In the genomic region with DNA sequence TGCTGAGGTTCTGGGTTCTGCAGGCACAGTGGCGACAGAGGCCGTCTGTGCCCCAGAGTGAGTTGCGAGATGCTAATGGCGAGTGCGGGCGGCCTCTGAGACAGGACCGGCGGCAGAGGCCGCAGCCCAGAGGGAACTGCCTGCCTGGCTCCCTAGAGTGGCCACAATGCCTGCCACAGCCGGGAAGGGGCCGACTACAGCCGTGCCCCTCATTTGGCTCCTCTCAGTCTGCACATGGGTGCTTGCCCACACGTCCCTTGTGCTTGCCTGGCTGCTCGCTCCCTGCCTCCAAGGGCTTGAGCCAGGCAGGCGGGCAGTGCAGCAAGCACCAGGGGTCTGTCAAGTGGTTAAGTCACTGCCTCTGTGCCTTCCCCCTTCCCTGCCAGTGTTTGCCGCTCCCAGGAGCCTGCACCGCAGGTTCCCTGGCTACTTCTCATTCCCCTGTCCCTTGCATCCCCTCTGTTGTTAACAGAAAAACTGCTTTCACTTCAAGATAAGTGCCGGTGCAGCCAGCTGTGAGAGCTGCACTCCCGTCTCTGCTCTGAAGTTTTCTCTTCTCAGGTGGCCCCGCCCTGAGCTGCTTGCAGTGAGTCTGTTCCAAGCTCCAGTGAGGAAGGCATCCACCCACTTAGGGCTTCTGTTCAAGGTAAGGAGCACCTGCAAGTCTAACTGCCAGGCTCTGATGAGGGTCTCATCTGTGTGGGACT, we compare ENCODE assay signal across 9 mouse cellular contexts.
DNase-seq lines count a peak whose midpoint lies in the region; ATAC-seq and TF ChIP-seq lines count a peak whose summit lies in the region.
"Had no signal": no experiment of that assay in that cellular context is flagged by ENCODE, and none has a peak within 500 bp of the region (broad histone marks: within the 10 kb centered on the region; RNA-seq: fewer than 3 reads in every experiment).

No protein-coding gene starts in this region.

- H3K4me2 ChIP-seq in kidney, postnatal 0 days (ENCODE audit: low read length), result peak overlapping the region; percentile 60
- H3K4me2 ChIP-seq in embryonic facial prominence, embryonic 13.5 days, result peak overlapping the region; percentile 49
- H3K4me2 ChIP-seq in neural tube, embryonic 11.5 days (ENCODE audit: low read depth), result peak overlapping the region; percentile 22; the same call in 1 of the 2 replicates

- no peak for TF ChIP-seq CTCF in kidney, postnatal 0 days (IDR thresholded peaks at IDR 0.05; ENCODE audit: low read depth)

- no peaks in the 10 kb centered on the region for H3K36me3 ChIP-seq in kidney, postnatal 0 days (ENCODE audit: insufficient read depth, low read length)
- H3K36me3 ChIP-seq in embryonic facial prominence, embryonic 13.5 days, result no peaks in the 10 kb centered on the region
- H3K36me3 ChIP-seq in limb, embryonic 10.5 days, result no peaks in the 10 kb centered on the region
- H3K36me3 ChIP-seq in neural tube, embryonic 11.5 days (ENCODE audit: control insufficient read depth, insufficient read depth, low read length), result no peaks in the 10 kb centered on the region

- no peak overlapping the region; the same call in 1 of the 2 replicates for H3K27ac ChIP-seq in kidney, postnatal 0 days
- H3K27ac ChIP-seq in embryonic facial prominence, embryonic 13.5 days, result no peak overlapping the region
- peak overlapping the region; percentile 56 for H3K27ac ChIP-seq in limb, embryonic 10.5 days
- no peak overlapping the region for H3K27ac ChIP-seq in neural tube, embryonic 11.5 days (ENCODE audit: low read depth, low read length)

- WGBS in kidney, postnatal 0 days, result 38% methylated on average over 20 of the region's 20 CpGs
- 50% methylated on average over 20 of the region's 20 CpGs for WGBS in embryonic facial prominence, embryonic 13.5 days
- 50% methylated on average over 20 of the region's 20 CpGs for WGBS in limb, embryonic 10.5 days
- WGBS in neural tube, embryonic 11.5 days, result 47% methylated on average over 16 of the region's 20 CpGs

- ATAC-seq in kidney, postnatal 0 days (replicated peaks; ENCODE audit: low FRiP score, low read depth), result peak; percentile 40; the same call in 1 of the 2 replicates
- no peak for ATAC-seq in embryonic facial prominence, embryonic 13.5 days (ENCODE audit: insufficient number of reproducible peaks, insufficient read depth, low FRiP score, low TSS enrichment, low read depth)
- no peak for ATAC-seq in neural tube, embryonic 11.5 days (ENCODE audit: insufficient read depth, low FRiP score, low TSS enrichment)
- ATAC-seq: Patski had no signal

- H3K4me1 ChIP-seq in kidney, postnatal 0 days (replicated peaks; ENCODE audit: insufficient read depth, low read length), result no peaks in the 10 kb centered on the region
- H3K4me1 ChIP-seq in embryonic facial prominence, embryonic 13.5 days, result peaks cover 9% of the 10 kb centered on the region; the same call in 1 of the 2 replicates
- peaks cover 7% of the 10 kb centered on the region for H3K4me1 ChIP-seq in limb, embryonic 10.5 days
- no peaks in the 10 kb centered on the region for H3K4me1 ChIP-seq in neural tube, embryonic 11.5 days (ENCODE audit: control insufficient read depth, insufficient read depth, low read length)

- no peaks in the 10 kb centered on the region for H3K9me3 ChIP-seq in kidney, postnatal 0 days (replicated peaks; ENCODE audit: low read length)
- H3K9me3 ChIP-seq in embryonic facial prominence, embryonic 13.5 days, result no peaks in the 10 kb centered on the region
- H3K9me3 ChIP-seq in limb, embryonic 10.5 days (replicated peaks), result no peaks in the 10 kb centered on the region
- H3K9me3 ChIP-seq in neural tube, embryonic 11.5 days (ENCODE audit: control insufficient read depth, low read length), result no peaks in the 10 kb centered on the region

- peak overlapping the region; percentile 17 for H3K4me3 ChIP-seq in kidney, postnatal 0 days (replicated peaks; ENCODE audit: low read depth, low read length)
- H3K4me3 ChIP-seq in embryonic facial prominence, embryonic 13.5 days, result peak overlapping the region; percentile 25
- peak overlapping the region; percentile 23 for H3K4me3 ChIP-seq in limb, embryonic 10.5 days
- H3K4me3 ChIP-seq in neural tube, embryonic 11.5 days (ENCODE audit: low read depth, low read length), result peak overlapping the region; percentile 12; the same call in 1 of the 2 replicates

- H3K27me3 ChIP-seq in kidney, postnatal 0 days (ENCODE audit: insufficient read depth, low read length), result no peaks in the 10 kb centered on the region
- H3K27me3 ChIP-seq in embryonic facial prominence, embryonic 13.5 days, result peaks cover 3% of the 10 kb centered on the region; the same call in 1 of the 2 replicates
- H3K27me3 ChIP-seq in limb, embryonic 10.5 days (ENCODE audit: low read depth, poor library complexity, severe bottlenecking), result no peaks in the 10 kb centered on the region
- no peaks in the 10 kb centered on the region for H3K27me3 ChIP-seq in neural tube, embryonic 11.5 days (ENCODE audit: control insufficient read depth, insufficient read depth, low read length)
- H3K27me3 ChIP-seq: Patski had no signal

- peak; percentile 25 for DNase-seq in kidney, postnatal 0 days (ENCODE audit: low spot score)
- no peak for DNase-seq in kidney, adult 18-20 months
- DNase-seq in limb, embryonic 10.5 days (ENCODE audit: low spot score), result peak; percentile 42
- peak; percentile 18 for DNase-seq in neural tube, embryonic 11.5 days (ENCODE audit: low spot score)
- no peak for DNase-seq in thymus, postnatal 25 days
- no peak for DNase-seq in T-cell, adult 2 months (ENCODE audit: low spot score)
- DNase-seq in cerebellum, adult 11 months, result no peak

- H3K9ac ChIP-seq in kidney, postnatal 0 days (ENCODE audit: low read depth, low read length), result peak overlapping the region; percentile 52
- peak overlapping the region; percentile 52; the same call in 1 of the 2 replicates for H3K9ac ChIP-seq in embryonic facial prominence, embryonic 13.5 days
- peak overlapping the region; percentile 37; the same call in 1 of the 2 replicates for H3K9ac ChIP-seq in neural tube, embryonic 11.5 days (ENCODE audit: low read length)

Comparison
In these comparisons a context has a peak if more than half of its experiments do, and no peak if none do; other contexts are left out.
1. DNase-seq: peak in kidney, postnatal 0 days (single experiment), limb, embryonic 10.5 days (single experiment) and neural tube, embryonic 11.5 days (single experiment); none in kidney, adult 18-20 months (single experiment), thymus, postnatal 25 days (single experiment), T-cell, adult 2 months (single experiment) and cerebellum, adult 11 months (single experiment).
2. Peak in every context shown above with its lines, with median percentiles within 50 percentile points of each other: H3K4me2 ChIP-seq, H3K4me3 ChIP-seq and H3K9ac ChIP-seq.